Mouse (Mus musculus) frontal cortex, adult 2 months (tissue): ENCODE data around the gene St5. TPM values are rescaled to one million over a fixed set of nuclear protein-coding genes. Genes with fewer than 3 reads are reported as not detected.

Experiments used
- DNase-seq, 2 experiments: peaks; one replicate each; pipeline ENCODE4 v3.0.0; 2022; ENCODE audit warnings: low spot score in 1 of 2; ENCODE audit errors: extremely low spot score in 1 of 2
- polyA plus RNA-seq: library from polyadenylated mRNA; depleted of rRNA; stranded (reverse); fragments of >200 nt; gene quantifications from 2 replicates; pipeline ENCODE4 v1.2.3, GENCODE M21; 2012

St5 gene
- polyA plus RNA-seq, 1 experiment: 24.3 TPM

GRCm38 (mm10) chr7:109576321-109577314 lies 126.8 kb downstream of the St5 start:
- peak in 1 of 2 experiments; percentile 33 for DNase-seq

GRCm38 (mm10) chr7:109574166-109574565 lies 129.2 kb downstream of the St5 start:
- DNase-seq: no peak

- no peak for DNase-seq
Observed at GRCm38 (mm10) chr7:109568391-109568892, 135.0 kb downstream of the St5 start.

- no peak for DNase-seq
Observed at GRCm38 (mm10) chr7:109566841-109567768, 136.3 kb downstream of the St5 start.

- no peak for DNase-seq
Observed at GRCm38 (mm10) chr7:109566327-109566726, 137.1 kb downstream of the St5 start.

- no peak for DNase-seq
Observed at GRCm38 (mm10) chr7:109563775-109564362, 139.5 kb downstream of the St5 start.

GRCm38 (mm10) chr7:109562676-109563075 lies 140.7 kb downstream of the St5 start:
- DNase-seq: no peak

- no peak for DNase-seq
Observed at GRCm38 (mm10) chr7:109562154-109562599, 141.2 kb downstream of the St5 start.

GRCm38 (mm10) chr7:109561466-109562153 lies 141.8 kb downstream of the St5 start:
- DNase-seq: no peak

- no peak for DNase-seq
Observed at GRCm38 (mm10) chr7:109559536-109559935, 143.9 kb downstream of the St5 start.

- peak in 1 of 2 experiments; percentile 60 for DNase-seq
Observed at GRCm38 (mm10) chr7:109546726-109547125, 156.7 kb downstream of the St5 start.

- no peak for DNase-seq
Observed at GRCm38 (mm10) chr7:109546186-109546585, 157.2 kb downstream of the St5 start.

- DNase-seq: peak in 1 of 2 experiments; percentile 33
Observed at GRCm38 (mm10) chr7:109545255-109545993, 158.0 kb downstream of the St5 start.

- no peak for DNase-seq
Observed at GRCm38 (mm10) chr7:109544792-109545191, 158.6 kb downstream of the St5 start.

GRCm38 (mm10) chr7:109542364-109542628 lies 161.1 kb downstream of the St5 start:
- DNase-seq: no peak

- no peak for DNase-seq
Observed at GRCm38 (mm10) chr7:109541609-109542363, 161.6 kb downstream of the St5 start.

GRCm38 (mm10) chr7:109540902-109541301 lies 162.5 kb downstream of the St5 start:
- DNase-seq: no peak

- peak in 1 of 2 experiments; percentile 38 for DNase-seq
Observed at GRCm38 (mm10) chr7:109536451-109536946, 166.9 kb downstream of the St5 start.
